Mouse (Mus musculus) CH12.LX (cell line): ENCODE measurements around the gene Fahd2a. TPM values are rescaled to one million over a fixed set of nuclear protein-coding genes. Genes with fewer than 3 reads are reported as not detected.

ENCODE experiments used
- DNase-seq: peaks from one replicate; pipeline ENCODE4 v3.0.0-alpha.2; 2013; ENCODE audit errors: extremely low read depth
- H3K27ac ChIP-seq: 2 replicates; pipeline ENCODE4 v1.5.1; 2012; ENCODE audit warnings: low read depth, mild to moderate bottlenecking, control low read depth, moderate library complexity; ENCODE audit not compliant: insufficient read depth
- H3K27me3 ChIP-seq: replicated peaks from 2 replicates; pipeline ENCODE3; 2012; ENCODE audit warnings: inconsistent platforms
- H3K36me3 ChIP-seq, 2 experiments: replicated peaks in 1 of 2; 2 replicates each; pipeline versions ENCODE3 to v1.6.1; 2012; ENCODE audit warnings: inconsistent platforms in 1 of 2, low read length in 1 of 2, mild to moderate bottlenecking in 1 of 2, mixed read lengths in 1 of 2, moderate library complexity in 1 of 2; ENCODE audit not compliant: control insufficient read depth in 1 of 2, insufficient read depth in 1 of 2
- H3K4me1 ChIP-seq, 2 experiments: 2 replicates each; pipeline ENCODE4 v1.6.1; 2012; ENCODE audit warnings: inconsistent platforms in 1 of 2, moderate library complexity in 1 of 2; ENCODE audit not compliant: insufficient read depth in 2 of 2, control insufficient read depth in 1 of 2
- H3K4me2 ChIP-seq: 2 replicates; pipeline ENCODE4 v1.6.1; 2012; ENCODE audit warnings: low read depth, mild to moderate bottlenecking, control low read depth; ENCODE audit not compliant: poor library complexity, insufficient read depth, severe bottlenecking
- H3K4me3 ChIP-seq, 3 experiments: fragments of 150-350 bp in 1 of 3; sonication (generic) in 1 of 3; replicated peaks in 1 of 3; 2 replicates each; pipeline versions ENCODE3 to v1.5.1; 2011 to 2012; ENCODE audit warnings: low read depth in 2 of 3, low read length in 2 of 3, mild to moderate bottlenecking in 2 of 3, moderate library complexity in 2 of 3, control low read depth in 1 of 3, improper control_type of control experiment in 1 of 3, inconsistent platforms in 1 of 3, mixed read lengths in 1 of 3; ENCODE audit not compliant: poor library complexity in 1 of 3
- H3K79me2 ChIP-seq: replicated peaks from 2 replicates; pipeline ENCODE4 v1.6.1; 2012; ENCODE audit warnings: mild to moderate bottlenecking, moderate library complexity; ENCODE audit not compliant: control insufficient read depth, poor library complexity, insufficient read depth, severe bottlenecking; ENCODE audit errors: extremely low read depth
- H3K9ac ChIP-seq: 2 replicates; pipeline ENCODE4 v1.6.1; 2012; ENCODE audit warnings: low read depth, mild to moderate bottlenecking, control low read depth, moderate library complexity; ENCODE audit not compliant: insufficient read depth
- H3K9me3 ChIP-seq: replicated peaks from 2 replicates; pipeline ENCODE3; 2012; ENCODE audit warnings: low read length, inconsistent platforms, mixed read lengths
- BHLHE40 ChIP-seq: IDR thresholded peaks from 2 replicates; pipeline ENCODE4 v1.6.1; 2011; ENCODE audit warnings: mild to moderate bottlenecking, low read depth, low read length, improper control_type of control experiment
- CHD1 ChIP-seq: IDR thresholded peaks from 2 replicates; pipeline ENCODE4 v1.6.1; 2012; ENCODE audit warnings: low read depth, low read length, improper control_type of control experiment, inconsistent platforms
- CHD2 ChIP-seq: IDR thresholded peaks from 2 replicates; pipeline ENCODE4 v1.6.1; 2011; ENCODE audit warnings: low read length, improper control_type of control experiment
- ELF1 ChIP-seq: IDR thresholded peaks from 2 replicates; pipeline ENCODE4 v1.6.1; 2014; ENCODE audit warnings: low read depth, mild to moderate bottlenecking, inconsistent platforms, low read length, improper control_type of control experiment
- EP300 ChIP-seq: IDR thresholded peaks from 2 replicates; pipeline ENCODE4 v1.6.1; 2011; ENCODE audit warnings: low read length, improper control_type of control experiment
- ETS1 ChIP-seq: conservative IDR thresholded peaks from 2 replicates; pipeline ENCODE4 v1.6.1; 2012; ENCODE audit warnings: low read depth, mild to moderate bottlenecking, inconsistent platforms, low read length, improper control_type of control experiment, moderate library complexity
- IRF4 ChIP-seq: IDR thresholded peaks from 2 replicates; pipeline ENCODE4 v1.6.1; 2014; ENCODE audit warnings: low read depth, mild to moderate bottlenecking, inconsistent platforms, low read length, improper control_type of control experiment
- JUN ChIP-seq: IDR thresholded peaks from 2 replicates; pipeline ENCODE4 v1.6.1; 2011; ENCODE audit warnings: low read depth, mild to moderate bottlenecking, low read length, improper control_type of control experiment, moderate library complexity; ENCODE audit not compliant: insufficient read depth
- JUND ChIP-seq: conservative IDR thresholded peaks from 2 replicates; pipeline ENCODE4 v1.6.1; 2011; ENCODE audit warnings: low read depth, low read length, improper control_type of control experiment
- MAX ChIP-seq: IDR thresholded peaks from 2 replicates; pipeline ENCODE4 v1.6.1; 2011; ENCODE audit warnings: low read length, improper control_type of control experiment
- MAZ ChIP-seq: IDR thresholded peaks from 2 replicates; pipeline ENCODE4 v1.6.1; 2012; ENCODE audit warnings: low read depth, mild to moderate bottlenecking, inconsistent platforms, low read length, improper control_type of control experiment, moderate library complexity
- MEF2A ChIP-seq: IDR thresholded peaks from 2 replicates; pipeline ENCODE4 v1.6.1; 2014; ENCODE audit warnings: low read depth, mild to moderate bottlenecking, inconsistent platforms, low read length, improper control_type of control experiment, borderline replicate concordance
- NELFE ChIP-seq: IDR thresholded peaks from 2 replicates; pipeline ENCODE4 v1.6.1; 2011; ENCODE audit warnings: low read depth, low read length, improper control_type of control experiment
- NRF1 ChIP-seq: IDR thresholded peaks from 2 replicates; pipeline ENCODE4 v1.6.1; 2014; ENCODE audit warnings: low read depth, mild to moderate bottlenecking, inconsistent platforms, low read length, improper control_type of control experiment, moderate library complexity
- PAX5 ChIP-seq: IDR thresholded peaks from 2 replicates; pipeline ENCODE4 v1.6.1; 2012; ENCODE audit warnings: low read length, inconsistent platforms, mixed read lengths
- POLR2A ChIP-seq: IDR thresholded peaks from 2 replicates; pipeline ENCODE4 v1.6.1; 2011; ENCODE audit warnings: low read depth, mild to moderate bottlenecking, improper control_type of control experiment, low read length
- POLR2AphosphoS2 ChIP-seq: IDR thresholded peaks from 2 replicates; pipeline ENCODE4 v1.6.1; 2011; ENCODE audit warnings: low read depth, low read length, improper control_type of control experiment
- RAD21 ChIP-seq: IDR thresholded peaks from 2 replicates; pipeline ENCODE4 v1.6.1; 2011; ENCODE audit warnings: low read depth, mild to moderate bottlenecking, low read length, improper control_type of control experiment, moderate library complexity
- SIN3A ChIP-seq: IDR thresholded peaks from 2 replicates; pipeline ENCODE4 v1.6.1; 2012; ENCODE audit warnings: low read length, improper control_type of control experiment, inconsistent platforms
- TBP ChIP-seq: conservative IDR thresholded peaks from 2 replicates; pipeline ENCODE4 v1.6.1; 2011; ENCODE audit warnings: low read depth, low read length, improper control_type of control experiment
- TCF12 ChIP-seq: IDR thresholded peaks from 2 replicates; pipeline ENCODE4 v1.6.1; 2014; ENCODE audit warnings: low read depth, mild to moderate bottlenecking, inconsistent platforms, low read length, improper control_type of control experiment
- UBTF ChIP-seq: IDR thresholded peaks from 2 replicates; pipeline ENCODE4 v1.6.1; 2012; ENCODE audit warnings: low read depth, mild to moderate bottlenecking, inconsistent platforms, low read length, improper control_type of control experiment, moderate library complexity
- USF1 ChIP-seq: IDR thresholded peaks from 2 replicates; pipeline ENCODE4 v1.6.1; 2014; ENCODE audit warnings: low read depth, mild to moderate bottlenecking, inconsistent platforms, low read length, improper control_type of control experiment
- ZC3H11A ChIP-seq: IDR thresholded peaks from 2 replicates; pipeline ENCODE4 v1.6.1; 2012; ENCODE audit warnings: low read depth, mild to moderate bottlenecking, inconsistent platforms, low read length, improper control_type of control experiment
- ZMIZ1 ChIP-seq: IDR thresholded peaks from 2 replicates; pipeline ENCODE4 v1.6.1; 2012; ENCODE audit warnings: low read depth, mild to moderate bottlenecking, inconsistent platforms, low read length, improper control_type of control experiment
- ZNF384 ChIP-seq: IDR thresholded peaks from 2 replicates; pipeline ENCODE4 v1.6.1; 2012; ENCODE audit warnings: low read depth, low read length, improper control_type of control experiment, inconsistent platforms
- dilution Hi-C: fragments of 300-500 bp; cut with MboI; formaldehyde crosslinking; loops from 2 replicates; pipeline ENCODE4 v1.14.3; 2020; ENCODE audit warnings: low sequenced_read_pairs; ENCODE audit not compliant: extremely low pct_unique_long_range_greater_than_20kb, extremely low pct_ligation_motif_present
- in situ Hi-C: fragments of 300-500 bp; cut with MboI; formaldehyde crosslinking; loops from 3 replicates; pipeline ENCODE4 v1.14.3; 2019; ENCODE audit warnings: low sequenced_read_pairs, low pct_ligation_motif_present, low pct_unique_long_range_greater_than_20kb, mixed read lengths
- polyA plus RNA-seq: library from polyadenylated mRNA; unstranded; fragments of >175 nt; gene quantifications from 2 replicates; pipeline ENCODE4 v1.2.1, GENCODE M21; 2012; ENCODE audit warnings: low read depth; ENCODE audit not compliant: insufficient read length
- total RNA-seq, 2 experiments: library from RNA; depleted of rRNA; stranded (reverse); fragments of 300-350 nt in 1 of 2; fragments of >200 nt in 1 of 2; gene quantifications; 2 replicates each; pipeline ENCODE4 v1.2.3; 2012 to 2014

Fahd2a gene
- total and polyA plus RNA-seq, 3 experiments, result 4.5 to 9.9 (median 6.6) TPM

- dilution Hi-C loops, result no loop called here
- no peaks in the 10 kb centered on the region for H3K79me2 ChIP-seq
- no peak overlapping the region for H3K4me2 ChIP-seq
- peaks cover 3 to 4% of the 10 kb centered on the region in 2 experiments; a peak in 3 of 4 replicates for H3K4me1 ChIP-seq
- H3K36me3 ChIP-seq, result no peaks in the 10 kb centered on the region
- no peaks in the 10 kb centered on the region for H3K9me3 ChIP-seq
- H3K27me3 ChIP-seq, result peaks cover 7% of the 10 kb centered on the region
- H3K27ac ChIP-seq, result no peak overlapping the region
- in situ Hi-C loops, result no loop called here
- no peak overlapping the region for H3K4me3 ChIP-seq
- no peak overlapping the region for H3K9ac ChIP-seq
- TF ChIP-seq POLR2A (no peak), IRF4 (no peak), PAX5 (no peak), JUN (no peak), TBP (no peak), BHLHE40 (no peak), MAZ (no peak), SIN3A (no peak), TCF12 (no peak), CHD2 (no peak)
- no peak for DNase-seq
These were observed 33.2 kb downstream of the Fahd2a start for GRCm38 (mm10) chr2:127411126-127411525.

- dilution Hi-C loops, result no loop called here
These were observed 45.6 kb downstream of the Fahd2a start for GRCm38 (mm10) chr2:127398738-127399137.

GRCm38 (mm10) chr2:127394606-127395161 is 49.7 kb downstream of the Fahd2a start:
- in situ Hi-C loops (no loop called here), dilution Hi-C loops (no loop called here)
- no peak for DNase-seq
- no peak overlapping the region for H3K27ac ChIP-seq
- no peaks in the 10 kb centered on the region for H3K79me2 ChIP-seq
- peaks cover 0 to 6% of the 10 kb centered on the region in 2 experiments; a peak in 1 of 4 replicates for H3K4me1 ChIP-seq
- no peaks in the 10 kb centered on the region for H3K9me3 ChIP-seq
- H3K9ac ChIP-seq, result no peak overlapping the region
- H3K36me3 ChIP-seq, result no peaks in the 10 kb centered on the region
- no peak overlapping the region for H3K4me3 ChIP-seq
- no peak overlapping the region for H3K4me2 ChIP-seq
- H3K27me3 ChIP-seq, result no peaks in the 10 kb centered on the region
- TF ChIP-seq POLR2AphosphoS2 (no peak), CHD1 (no peak), BHLHE40 (no peak), USF1 (no peak), MAX (no peak), NRF1 (no peak), ZC3H11A (no peak), NELFE (no peak), SIN3A (no peak), ZMIZ1 (no peak), MEF2A (no peak), EP300 (no peak), PAX5 (no peak), ELF1 (no peak), RAD21 (no peak), JUND (no peak)

More at GRCm38 (mm10) chr2:127398738-127399137, 45.6 kb downstream of the Fahd2a start:
- H3K27me3 ChIP-seq, result no peaks in the 10 kb centered on the region
- no peaks in the 10 kb centered on the region for H3K79me2 ChIP-seq
- peaks cover 0 to 6% of the 10 kb centered on the region in 2 experiments; a peak in 1 of 4 replicates for H3K4me1 ChIP-seq
- no peak for DNase-seq
- no peak for TF ChIP-seq JUN
- TF ChIP-seq ETS1, result no peak
- TF ChIP-seq ZNF384, result no peak
- TF ChIP-seq NRF1, result no peak
- TF ChIP-seq SIN3A, result no peak
- TF ChIP-seq CHD2, result no peak
- no peak for TF ChIP-seq EP300
- no peak for TF ChIP-seq JUND
- no peak for TF ChIP-seq CHD1
- no peak for TF ChIP-seq POLR2AphosphoS2
- no peak for TF ChIP-seq UBTF
- TF ChIP-seq, all 38 proteins: peak for 0
- no peaks in the 10 kb centered on the region for H3K9me3 ChIP-seq
- H3K9ac ChIP-seq, result no peak overlapping the region
- no peaks in the 10 kb centered on the region for H3K36me3 ChIP-seq
- no peak overlapping the region for H3K27ac ChIP-seq
- in situ Hi-C loops, result no loop called here
- no peak overlapping the region for H3K4me3 ChIP-seq
- H3K4me2 ChIP-seq, result no peak overlapping the region
